Mouse (Mus musculus) brain, embryonic 14.5 days (tissue): ENCODE results near the gene Plcb4.

Experiments
- CTCF ChIP-seq: fragments of 200-500 bp; IDR thresholded peaks from 2 replicates; pipeline ENCODE4 v1.5.1; 2012; ENCODE audit warnings: inconsistent platforms, mild to moderate bottlenecking, moderate library complexity, borderline replicate concordance; ENCODE audit not compliant: insufficient read depth, insufficient read length; ENCODE audit errors: extremely low read depth
- POLR2A ChIP-seq: fragments of 200-500 bp; IDR thresholded peaks from 2 replicates; pipeline ENCODE4 v1.6.1; 2012; ENCODE audit warnings: mild to moderate bottlenecking, inconsistent platforms, borderline replicate concordance; ENCODE audit not compliant: poor library complexity, insufficient read depth, insufficient read length, severe bottlenecking; ENCODE audit errors: extremely low read depth

- TF ChIP-seq POLR2A, result no peak
- TF ChIP-seq CTCF, result no peak
These were observed 14.8 kb downstream of the Plcb4 start for GRCm38 (mm10) chr2:135673649-135674048.
